Mouse (Mus musculus) testis, adult 2 months (tissue): Measurements from ENCODE around the gene Klhl1. TPM values are rescaled to one million over a fixed set of nuclear protein-coding genes. Genes with fewer than 3 reads are reported as not detected.

Experiments
- H3K27ac ChIP-seq: fragments of 200-500 bp; 2 replicates; pipeline ENCODE4 v1.5.1; 2012; ENCODE audit warnings: low read depth, low read length; ENCODE audit not compliant: control insufficient read depth, insufficient read depth
- H3K27me3 ChIP-seq: fragments of 200-500 bp; 2 replicates; pipeline ENCODE4 v1.6.1; 2012; ENCODE audit warnings: mild to moderate bottlenecking, low read length, moderate library complexity; ENCODE audit not compliant: control insufficient read depth, insufficient read depth
- H3K36me3 ChIP-seq: fragments of 200-500 bp; 2 replicates; pipeline ENCODE4 v1.6.1; 2012; ENCODE audit warnings: mild to moderate bottlenecking, low read length; ENCODE audit not compliant: control insufficient read depth, insufficient read depth
- H3K4me1 ChIP-seq: fragments of 200-500 bp; 2 replicates; pipeline ENCODE4 v1.6.1; 2012; ENCODE audit warnings: low read length; ENCODE audit not compliant: control insufficient read depth, insufficient read depth
- H3K4me3 ChIP-seq: fragments of 200-500 bp; 2 replicates; pipeline ENCODE4 v1.5.1; 2012; ENCODE audit warnings: low read depth, mild to moderate bottlenecking, low read length, moderate library complexity, mixed read lengths; ENCODE audit not compliant: control insufficient read depth
- CTCF ChIP-seq: fragments of 200-500 bp; IDR thresholded peaks from 2 replicates; pipeline ENCODE4 v1.5.1; 2012; ENCODE audit warnings: low read depth, mild to moderate bottlenecking, inconsistent platforms, low read length, moderate library complexity; ENCODE audit not compliant: control insufficient read depth, insufficient read depth, insufficient replicate concordance
- POLR2A ChIP-seq: fragments of 200-500 bp; IDR thresholded peaks from 2 replicates; pipeline ENCODE4 v1.6.1; 2012; ENCODE audit warnings: low read depth, mild to moderate bottlenecking, inconsistent platforms, low read length, moderate library complexity; ENCODE audit not compliant: control insufficient read depth
- polyA plus RNA-seq: library from polyadenylated mRNA; depleted of rRNA; stranded (reverse); fragments of >200 nt; gene quantifications from 2 replicates; pipeline ENCODE4 v1.2.3, GENCODE M21; 2012

The Klhl1 gene
- polyA plus RNA-seq, 1 experiment = 0.02 TPM

DNA sequence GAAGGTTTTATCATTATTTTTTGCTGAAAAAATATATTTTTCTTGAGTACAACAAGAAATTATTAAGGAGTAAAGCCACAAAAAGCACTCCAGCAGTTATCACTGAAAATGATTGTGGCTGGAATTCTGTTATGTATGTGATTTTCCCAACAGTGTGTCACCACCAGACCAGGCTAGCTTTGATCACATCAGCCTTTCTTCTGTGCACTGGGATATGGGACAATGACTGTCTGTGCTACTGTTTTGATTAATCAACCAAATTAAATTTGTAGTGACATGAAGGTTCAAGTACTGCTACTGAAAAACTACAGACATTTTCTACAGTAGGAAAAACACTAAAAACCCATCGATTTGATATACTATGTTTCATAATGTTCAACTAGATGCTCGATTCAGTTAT lies 344.4 kb downstream of the Klhl1 start:
- Histone ChIP-seq H3K27ac (no peak overlapping the region), H3K4me1 (no peaks in the 10 kb centered on the region), H3K36me3 (no peaks in the 10 kb centered on the region), H3K27me3 (no peaks in the 10 kb centered on the region), H3K4me3 (no peak overlapping the region)
- TF ChIP-seq POLR2A (no peak), CTCF (no peak)

DNA sequence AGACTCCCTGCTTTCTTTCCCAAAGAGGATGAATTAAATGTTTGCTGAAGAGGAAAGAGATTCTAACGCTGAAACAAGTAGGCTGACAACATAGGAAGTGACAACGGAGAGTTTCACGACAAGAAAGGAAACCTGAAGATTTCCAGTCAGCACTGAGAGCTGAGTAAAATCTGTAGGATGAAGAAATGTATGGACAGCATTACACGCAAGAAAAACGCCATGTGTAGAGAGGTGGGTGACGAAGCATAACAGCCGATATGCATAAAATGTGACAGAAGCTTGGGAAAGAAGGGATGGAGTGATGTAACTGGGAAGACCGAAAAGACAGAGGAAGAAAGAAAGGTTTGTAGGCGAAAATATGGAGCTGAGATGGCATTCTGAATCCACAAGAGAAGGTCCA lies 375.8 kb downstream of the Klhl1 start:
- H3K4me1 ChIP-seq = no peaks in the 10 kb centered on the region
- no peak overlapping the region for H3K4me3 ChIP-seq
- H3K36me3 ChIP-seq = no peaks in the 10 kb centered on the region
- H3K27ac ChIP-seq = no peak overlapping the region
- H3K27me3 ChIP-seq = no peaks in the 10 kb centered on the region
- TF ChIP-seq POLR2A = no peak
- no peak for TF ChIP-seq CTCF

DNA sequence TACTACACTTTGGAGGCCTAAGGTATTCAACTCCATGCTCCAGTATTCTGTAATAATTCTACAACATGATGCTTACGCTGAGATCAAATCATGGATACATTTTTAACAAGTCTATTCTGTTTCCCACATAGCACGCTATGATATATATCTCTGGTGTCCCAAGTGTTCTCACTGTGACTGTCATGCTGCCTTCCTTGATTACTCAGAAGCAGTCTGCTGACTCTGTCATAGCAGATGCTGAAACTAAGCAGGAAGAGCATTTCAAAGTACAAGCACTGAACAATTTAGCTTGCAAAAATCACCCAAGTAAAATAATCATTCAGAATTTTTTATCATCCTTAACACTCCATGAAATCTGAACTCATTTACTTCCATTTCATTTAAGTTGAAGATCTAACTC lies 378.7 kb downstream of the Klhl1 start:
- Histone ChIP-seq H3K27ac (no peak overlapping the region), H3K27me3 (no peaks in the 10 kb centered on the region), H3K36me3 (no peaks in the 10 kb centered on the region), H3K4me3 (no peak overlapping the region), H3K4me1 (no peaks in the 10 kb centered on the region)
- TF ChIP-seq POLR2A = no peak
- TF ChIP-seq CTCF = no peak

DNA sequence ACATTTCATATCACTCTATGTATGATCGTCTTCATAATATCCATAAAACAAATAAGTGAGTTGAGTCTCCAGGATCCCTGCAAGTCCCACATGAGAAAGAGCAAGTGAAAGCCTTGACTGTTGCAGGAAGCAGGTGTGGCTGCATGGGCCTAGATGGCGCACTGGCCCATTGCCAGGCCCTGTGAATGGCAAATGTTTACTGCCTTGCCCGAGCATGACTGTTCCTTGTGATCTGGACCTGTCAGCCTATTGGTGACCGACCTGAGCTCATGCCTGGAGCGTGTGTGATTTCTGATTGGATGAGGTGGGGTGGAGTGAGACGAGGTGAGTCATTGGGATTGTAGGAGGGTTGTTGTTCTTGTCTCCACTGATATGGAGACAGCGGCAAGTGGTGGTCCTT lies 411.5 kb downstream of the Klhl1 start:
- H3K4me1 ChIP-seq = no peaks in the 10 kb centered on the region
- no peaks in the 10 kb centered on the region for H3K36me3 ChIP-seq
- H3K27me3 ChIP-seq = no peaks in the 10 kb centered on the region
- no peak overlapping the region for H3K27ac ChIP-seq
- no peak for TF ChIP-seq POLR2A
- TF ChIP-seq CTCF = no peak
- no peak overlapping the region for H3K4me3 ChIP-seq

DNA sequence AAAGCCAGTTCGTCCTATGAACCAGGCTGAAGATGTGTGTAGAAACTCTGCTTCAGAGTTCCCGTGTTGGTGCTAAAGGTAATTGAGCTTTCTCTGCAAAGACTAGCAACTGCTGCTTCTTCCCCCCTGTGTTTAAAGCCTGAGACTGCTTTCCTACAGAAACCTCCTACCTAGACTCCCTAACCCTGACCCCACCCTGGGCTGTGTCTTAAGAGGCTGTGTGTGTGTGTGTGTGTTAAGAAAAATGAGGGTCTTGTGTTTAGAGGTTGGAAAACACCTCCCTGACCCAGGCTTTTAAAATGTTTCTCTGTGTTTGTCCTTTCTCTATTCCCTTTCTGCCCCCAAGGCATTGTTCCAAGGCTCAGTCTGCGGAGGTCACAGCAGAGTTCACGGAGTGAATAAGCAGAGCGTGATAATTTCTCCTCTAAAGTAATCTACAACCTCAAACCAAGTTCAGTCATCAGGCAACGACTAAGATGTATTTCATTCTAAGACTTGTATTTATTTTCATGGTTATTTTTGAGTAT lies 437.2 kb downstream of the Klhl1 start:
- H3K4me1 ChIP-seq = no peaks in the 10 kb centered on the region
- H3K27ac ChIP-seq = no peak overlapping the region
- no peaks in the 10 kb centered on the region for H3K27me3 ChIP-seq
- no peak overlapping the region for H3K4me3 ChIP-seq
- H3K36me3 ChIP-seq = no peaks in the 10 kb centered on the region
- no peak for TF ChIP-seq POLR2A
- no peak for TF ChIP-seq CTCF

DNA sequence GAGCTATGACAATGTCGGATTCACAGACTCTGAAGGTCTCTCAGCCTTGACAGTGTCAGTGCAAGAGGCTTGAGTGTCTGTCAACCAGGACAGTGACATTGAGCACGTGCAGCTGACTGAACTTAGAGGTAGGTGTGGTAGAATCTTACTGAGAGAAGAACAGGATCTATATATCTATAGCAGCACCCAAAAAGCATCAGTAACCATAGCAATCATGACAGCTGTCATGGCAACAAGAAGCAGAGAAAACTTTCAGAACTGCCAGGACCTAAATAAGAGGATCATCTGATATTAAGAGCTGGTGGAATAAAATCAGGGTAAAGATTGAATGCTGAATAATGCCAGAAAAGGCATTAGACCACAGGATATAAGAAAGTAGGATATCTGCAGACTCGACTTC lies 453.0 kb downstream of the Klhl1 start:
- Histone ChIP-seq H3K27ac (no peak overlapping the region), H3K4me1 (no peaks in the 10 kb centered on the region), H3K4me3 (no peak overlapping the region), H3K36me3 (no peaks in the 10 kb centered on the region), H3K27me3 (no peaks in the 10 kb centered on the region)
- TF ChIP-seq CTCF (no peak), POLR2A (no peak)
